Mouse (Mus musculus) CH12.LX (cell line): ENCODE data around the gene Rpp25l. TPM values are rescaled to one million over a fixed set of nuclear protein-coding genes. Genes with fewer than 3 reads are reported as not detected.

Source experiments
- DNase-seq: peaks from one replicate; pipeline ENCODE4 v3.0.0-alpha.2; 2013; ENCODE audit errors: extremely low read depth
- H3K27ac ChIP-seq: 2 replicates; pipeline ENCODE4 v1.5.1; 2012; ENCODE audit warnings: low read depth, mild to moderate bottlenecking, control low read depth, moderate library complexity; ENCODE audit not compliant: insufficient read depth
- H3K27me3 ChIP-seq: replicated peaks from 2 replicates; pipeline ENCODE3; 2012; ENCODE audit warnings: inconsistent platforms
- H3K36me3 ChIP-seq, 2 experiments: replicated peaks in 1 of 2; 2 replicates each; pipeline versions ENCODE3 to v1.6.1; 2012; ENCODE audit warnings: inconsistent platforms in 1 of 2, low read length in 1 of 2, mild to moderate bottlenecking in 1 of 2, mixed read lengths in 1 of 2, moderate library complexity in 1 of 2; ENCODE audit not compliant: control insufficient read depth in 1 of 2, insufficient read depth in 1 of 2
- H3K4me1 ChIP-seq, 2 experiments: 2 replicates each; pipeline ENCODE4 v1.6.1; 2012; ENCODE audit warnings: inconsistent platforms in 1 of 2, moderate library complexity in 1 of 2; ENCODE audit not compliant: insufficient read depth in 2 of 2, control insufficient read depth in 1 of 2
- H3K4me2 ChIP-seq: 2 replicates; pipeline ENCODE4 v1.6.1; 2012; ENCODE audit warnings: low read depth, mild to moderate bottlenecking, control low read depth; ENCODE audit not compliant: poor library complexity, insufficient read depth, severe bottlenecking
- H3K4me3 ChIP-seq, 3 experiments: fragments of 150-350 bp in 1 of 3; sonication (generic) in 1 of 3; replicated peaks in 1 of 3; 2 replicates each; pipeline versions ENCODE3 to v1.5.1; 2011 to 2012; ENCODE audit warnings: low read depth in 2 of 3, low read length in 2 of 3, mild to moderate bottlenecking in 2 of 3, moderate library complexity in 2 of 3, control low read depth in 1 of 3, improper control_type of control experiment in 1 of 3, inconsistent platforms in 1 of 3, mixed read lengths in 1 of 3; ENCODE audit not compliant: poor library complexity in 1 of 3
- H3K79me2 ChIP-seq: replicated peaks from 2 replicates; pipeline ENCODE4 v1.6.1; 2012; ENCODE audit warnings: mild to moderate bottlenecking, moderate library complexity; ENCODE audit not compliant: control insufficient read depth, poor library complexity, insufficient read depth, severe bottlenecking; ENCODE audit errors: extremely low read depth
- H3K9ac ChIP-seq: 2 replicates; pipeline ENCODE4 v1.6.1; 2012; ENCODE audit warnings: low read depth, mild to moderate bottlenecking, control low read depth, moderate library complexity; ENCODE audit not compliant: insufficient read depth
- H3K9me3 ChIP-seq: replicated peaks from 2 replicates; pipeline ENCODE3; 2012; ENCODE audit warnings: low read length, inconsistent platforms, mixed read lengths
- BHLHE40 ChIP-seq: IDR thresholded peaks from 2 replicates; pipeline ENCODE4 v1.6.1; 2011; ENCODE audit warnings: mild to moderate bottlenecking, low read depth, low read length, improper control_type of control experiment
- CHD1 ChIP-seq: IDR thresholded peaks from 2 replicates; pipeline ENCODE4 v1.6.1; 2012; ENCODE audit warnings: low read depth, low read length, improper control_type of control experiment, inconsistent platforms
- CHD2 ChIP-seq: IDR thresholded peaks from 2 replicates; pipeline ENCODE4 v1.6.1; 2011; ENCODE audit warnings: low read length, improper control_type of control experiment
- CTCF ChIP-seq, 2 experiments: IDR thresholded peaks in 1 of 2; conservative IDR thresholded peaks in 1 of 2; 2 replicates each; pipeline ENCODE4 v1.5.1; 2011 to 2012; ENCODE audit warnings: low read depth in 2 of 2, low read length in 2 of 2, improper control_type of control experiment in 1 of 2, inconsistent platforms in 1 of 2, mild to moderate bottlenecking in 1 of 2, moderate library complexity in 1 of 2
- E2F4 ChIP-seq: IDR thresholded peaks from 2 replicates; pipeline ENCODE4 v1.6.1; 2011; ENCODE audit warnings: low read depth, low read length, improper control_type of control experiment; ENCODE audit not compliant: insufficient replicate concordance
- ETS1 ChIP-seq: conservative IDR thresholded peaks from 2 replicates; pipeline ENCODE4 v1.6.1; 2012; ENCODE audit warnings: low read depth, mild to moderate bottlenecking, inconsistent platforms, low read length, improper control_type of control experiment, moderate library complexity
- JUND ChIP-seq: conservative IDR thresholded peaks from 2 replicates; pipeline ENCODE4 v1.6.1; 2011; ENCODE audit warnings: low read depth, low read length, improper control_type of control experiment
- MAX ChIP-seq: IDR thresholded peaks from 2 replicates; pipeline ENCODE4 v1.6.1; 2011; ENCODE audit warnings: low read length, improper control_type of control experiment
- MAZ ChIP-seq: IDR thresholded peaks from 2 replicates; pipeline ENCODE4 v1.6.1; 2012; ENCODE audit warnings: low read depth, mild to moderate bottlenecking, inconsistent platforms, low read length, improper control_type of control experiment, moderate library complexity
- MYC ChIP-seq: IDR thresholded peaks from 2 replicates; pipeline ENCODE4 v1.6.1; 2011; ENCODE audit warnings: low read depth, mild to moderate bottlenecking, improper control_type of control experiment, low read length
- NELFE ChIP-seq: IDR thresholded peaks from 2 replicates; pipeline ENCODE4 v1.6.1; 2011; ENCODE audit warnings: low read depth, low read length, improper control_type of control experiment
- PAX5 ChIP-seq: IDR thresholded peaks from 2 replicates; pipeline ENCODE4 v1.6.1; 2012; ENCODE audit warnings: low read length, inconsistent platforms, mixed read lengths
- POLR2A ChIP-seq: IDR thresholded peaks from 2 replicates; pipeline ENCODE4 v1.6.1; 2011; ENCODE audit warnings: low read depth, mild to moderate bottlenecking, improper control_type of control experiment, low read length
- POLR2AphosphoS2 ChIP-seq: IDR thresholded peaks from 2 replicates; pipeline ENCODE4 v1.6.1; 2011; ENCODE audit warnings: low read depth, low read length, improper control_type of control experiment
- RAD21 ChIP-seq: IDR thresholded peaks from 2 replicates; pipeline ENCODE4 v1.6.1; 2011; ENCODE audit warnings: low read depth, mild to moderate bottlenecking, low read length, improper control_type of control experiment, moderate library complexity
- SMC3 ChIP-seq: IDR thresholded peaks from 2 replicates; pipeline ENCODE4 v1.6.1; 2011; ENCODE audit warnings: low read depth, low read length, improper control_type of control experiment
- TBP ChIP-seq: conservative IDR thresholded peaks from 2 replicates; pipeline ENCODE4 v1.6.1; 2011; ENCODE audit warnings: low read depth, low read length, improper control_type of control experiment
- UBTF ChIP-seq: IDR thresholded peaks from 2 replicates; pipeline ENCODE4 v1.6.1; 2012; ENCODE audit warnings: low read depth, mild to moderate bottlenecking, inconsistent platforms, low read length, improper control_type of control experiment, moderate library complexity
- USF1 ChIP-seq: IDR thresholded peaks from 2 replicates; pipeline ENCODE4 v1.6.1; 2014; ENCODE audit warnings: low read depth, mild to moderate bottlenecking, inconsistent platforms, low read length, improper control_type of control experiment
- ZC3H11A ChIP-seq: IDR thresholded peaks from 2 replicates; pipeline ENCODE4 v1.6.1; 2012; ENCODE audit warnings: low read depth, mild to moderate bottlenecking, inconsistent platforms, low read length, improper control_type of control experiment
- ZKSCAN1 ChIP-seq: IDR thresholded peaks from 2 replicates; pipeline ENCODE4 v1.6.1; 2012; ENCODE audit warnings: low read depth, inconsistent platforms, low read length, improper control_type of control experiment, borderline replicate concordance
- ZNF384 ChIP-seq: IDR thresholded peaks from 2 replicates; pipeline ENCODE4 v1.6.1; 2012; ENCODE audit warnings: low read depth, low read length, improper control_type of control experiment, inconsistent platforms
- dilution Hi-C: fragments of 300-500 bp; cut with MboI; formaldehyde crosslinking; loops from 2 replicates; pipeline ENCODE4 v1.14.3; 2020; ENCODE audit warnings: low sequenced_read_pairs; ENCODE audit not compliant: extremely low pct_unique_long_range_greater_than_20kb, extremely low pct_ligation_motif_present
- in situ Hi-C: fragments of 300-500 bp; cut with MboI; formaldehyde crosslinking; loops from 3 replicates; pipeline ENCODE4 v1.14.3; 2019; ENCODE audit warnings: low sequenced_read_pairs, low pct_ligation_motif_present, low pct_unique_long_range_greater_than_20kb, mixed read lengths
- polyA plus RNA-seq: library from polyadenylated mRNA; unstranded; fragments of >175 nt; gene quantifications from 2 replicates; pipeline ENCODE4 v1.2.1, GENCODE M21; 2012; ENCODE audit warnings: low read depth; ENCODE audit not compliant: insufficient read length
- total RNA-seq, 2 experiments: library from RNA; depleted of rRNA; stranded (reverse); fragments of 300-350 nt in 1 of 2; fragments of >200 nt in 1 of 2; gene quantifications; 2 replicates each; pipeline ENCODE4 v1.2.3; 2012 to 2014

Gene Rpp25l
- total and polyA plus RNA-seq, 3 experiments: 48.1 to 72.8 (median 65.3) TPM

DNA sequence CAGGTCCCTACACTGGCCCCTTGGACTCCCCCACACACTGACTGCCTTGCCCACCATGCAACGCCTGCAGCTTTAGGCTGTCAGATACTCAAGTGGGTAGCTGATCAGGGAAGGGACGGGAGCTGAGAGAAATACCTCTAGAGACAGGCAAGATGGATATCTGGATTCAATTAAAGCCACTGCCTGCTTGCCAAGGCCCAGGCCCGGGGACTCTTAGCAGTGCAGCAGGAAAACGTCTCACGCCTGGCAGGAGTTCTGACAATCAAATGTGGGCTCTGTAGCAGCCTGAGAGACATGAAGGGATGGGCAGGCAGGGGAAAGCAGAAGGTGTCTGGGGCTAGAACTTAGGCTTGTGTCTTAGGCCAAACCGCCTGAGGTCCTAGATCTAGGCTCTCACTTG, 3.5 kb upstream of the Rpp25l start:
- in situ Hi-C loops: no loop called here
- peaks cover 9% of the 10 kb centered on the region for H3K79me2 ChIP-seq
- no peaks in the 10 kb centered on the region for H3K9me3 ChIP-seq
- H3K4me1 ChIP-seq: peaks cover 7 to 17% of the 10 kb centered on the region in 2 experiments
- no peak overlapping the region for H3K4me3 ChIP-seq
- TF ChIP-seq MAX: no peak
- TF ChIP-seq BHLHE40: no peak
- no peak for TF ChIP-seq ETS1
- H3K27ac ChIP-seq: no peak overlapping the region
- no peak overlapping the region for H3K4me2 ChIP-seq
- dilution Hi-C loops: no loop called here
- DNase-seq: no peak
- no peaks in the 10 kb centered on the region for H3K27me3 ChIP-seq
- no peak overlapping the region for H3K9ac ChIP-seq
- H3K36me3 ChIP-seq: peaks cover 50 to 71% of the 10 kb centered on the region in 2 experiments

DNA sequence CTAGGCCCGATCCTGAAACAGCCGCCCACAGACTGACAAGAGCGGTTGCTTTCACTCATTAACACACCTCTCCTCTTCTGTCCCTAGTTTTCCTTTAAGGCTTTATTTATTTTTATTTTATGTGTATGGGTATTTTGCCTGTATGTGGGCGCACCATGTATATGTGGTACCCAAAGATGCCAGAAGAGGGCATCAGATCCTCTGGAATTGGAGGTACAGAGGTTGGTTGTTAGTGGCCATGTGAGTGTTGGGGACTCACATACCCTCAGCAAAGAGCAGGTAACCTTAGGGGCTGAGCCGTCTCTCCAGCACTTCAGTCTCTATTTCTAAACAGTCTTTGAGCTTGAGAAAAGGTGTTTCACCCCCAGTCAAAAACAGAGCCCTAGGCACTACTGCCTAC, 2.3 kb upstream of the Rpp25l start:
- H3K27ac ChIP-seq: no peak overlapping the region
- H3K4me3 ChIP-seq: no peak overlapping the region
- no peaks in the 10 kb centered on the region for H3K9me3 ChIP-seq
- H3K4me1 ChIP-seq: peaks cover 8 to 22% of the 10 kb centered on the region in 2 experiments
- TF ChIP-seq UBTF (no peak), RAD21 (peak; percentile 53), SMC3 (peak; percentile 43), CHD1 (no peak), CTCF (conservative IDR thresholded peaks at IDR 0.05 in 1 of 2, IDR thresholded peaks at IDR 0.05 in 1 of 2; ENCODE audit: low read depth in 2 of 2, low read length in 2 of 2) (peak; percentile 11 to 62; a peak in 3 of 4 replicates), MAZ (no peak), TBP (no peak)
- H3K36me3 ChIP-seq: peaks cover 48 to 80% of the 10 kb centered on the region in 2 experiments
- no peak overlapping the region for H3K4me2 ChIP-seq
- no peaks in the 10 kb centered on the region for H3K27me3 ChIP-seq
- in situ Hi-C loops (no loop called here), dilution Hi-C loops (no loop called here)
- DNase-seq: no peak
- peaks cover 7% of the 10 kb centered on the region; the same call in 1 of the 2 replicates for H3K79me2 ChIP-seq
- H3K9ac ChIP-seq: no peak overlapping the region

GRCm38 (mm10) chr4:41715082-41715481, 1.7 kb upstream of the Rpp25l start:
- Histone ChIP-seq H3K4me2 (no peak overlapping the region), H3K27me3 (no peaks in the 10 kb centered on the region)
- TF ChIP-seq MAZ: no peak
- TF ChIP-seq PAX5: no peak
- TF ChIP-seq MYC: no peak
- no peak for TF ChIP-seq POLR2A
- TF ChIP-seq TBP: no peak
- TF ChIP-seq BHLHE40: no peak
- no peak for TF ChIP-seq NELFE
- TF ChIP-seq JUND: no peak
- no peak for TF ChIP-seq ZKSCAN1
- TF ChIP-seq CHD2: no peak
- TF ChIP-seq CHD1: no peak
- TF ChIP-seq E2F4: no peak
- no peak for TF ChIP-seq POLR2AphosphoS2
- TF ChIP-seq RAD21: no peak
- TF ChIP-seq SMC3: no peak
- TF ChIP-seq USF1: no peak
- no peak for TF ChIP-seq ZNF384
- no peak for TF ChIP-seq ZC3H11A
- TF ChIP-seq, all 38 proteins: peak for 0
- Histone ChIP-seq H3K9ac (no peak overlapping the region), H3K9me3 (no peaks in the 10 kb centered on the region), H3K36me3 (peaks cover 45 to 75% of the 10 kb centered on the region in 2 experiments), H3K4me1 (peaks cover 8 to 22% of the 10 kb centered on the region in 2 experiments), H3K27ac (no peak overlapping the region), H3K4me3 (no peak overlapping the region), H3K79me2 (peaks cover 7% of the 10 kb centered on the region; the same call in 1 of the 2 replicates)
- dilution Hi-C loops (no loop called here), in situ Hi-C loops (no loop called here)
- DNase-seq: no peak
